Mouse (Mus musculus) liver, embryonic 14.5 days (tissue): ENCODE data around the gene H2-Eb1.

ENCODE experiments used
- CTCF ChIP-seq: IDR thresholded peaks from 2 replicates; pipeline ENCODE4 v1.5.1; 2016; ENCODE audit warnings: antibody characterized with exemption, low read depth, control low read depth
- EP300 ChIP-seq: IDR thresholded peaks from 2 replicates; pipeline ENCODE4 v1.6.1; 2016; ENCODE audit warnings: antibody characterized with exemption, low read depth

DNA sequence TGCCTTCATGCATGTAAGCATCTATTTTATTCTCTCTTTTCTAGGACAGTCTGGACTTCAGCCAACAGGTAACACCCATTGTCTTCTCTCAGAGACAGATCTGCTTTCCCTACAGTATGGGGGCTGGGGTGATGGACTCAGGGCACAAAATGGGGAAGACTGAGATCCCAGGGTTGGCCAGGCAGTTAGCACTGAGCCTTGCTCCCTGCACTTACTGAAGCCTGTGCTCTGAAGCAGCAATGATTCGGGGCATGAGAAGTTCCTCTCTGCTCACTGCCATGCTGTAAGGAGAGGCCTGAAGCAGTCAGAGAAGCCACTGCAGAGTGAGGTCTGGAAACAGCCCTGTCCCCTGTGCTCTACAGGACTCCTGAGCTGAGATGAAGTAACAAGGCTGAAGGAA lies 9.8 kb downstream of the H2-Eb1 start:
- no peak for TF ChIP-seq EP300
- no peak for TF ChIP-seq CTCF
